Mouse (Mus musculus): ENCODE results near the gene Asgr1.

- TF ChIP-seq CTCF (IDR thresholded peaks at IDR 0.05; ENCODE audit: extremely low read depth, insufficient read depth, low read length) (no peak), POLR2A (IDR thresholded peaks at IDR 0.05; ENCODE audit: extremely low read depth, insufficient read depth, low read length) (no peak)
These were observed 21.7 kb downstream of the Asgr1 start for GRCm38 (mm10) chr11:70075581-70075980.

Data from cortical plate, adult 2 months (tissue).